Mouse (Mus musculus): ENCODE data around the gene Atp10b. TPM values are rescaled to one million over a fixed set of nuclear protein-coding genes. Genes with fewer than 3 reads are reported as not detected.
A peak's percentile ranks its signal among the peaks of the same experiment; 100 is the strongest.
"Not testable (repeated sequence)": the region's sequence is repeated elsewhere in the genome, so short reads cannot be mapped to it uniquely, and the experiment has no call there.

Gene Atp10b
- total RNA-seq (2021) = under 1 TPM; 0.51 to 0.59 TPM
- long read RNA-seq, experiment 1, partial matches to known transcripts = 0 of 1 reads
- long read RNA-seq, experiment 1, other reads (novel, unspliced or antisense) = 1 of 1 reads
- long read RNA-seq, experiment 2 = 0 reads

- no peak for DNase-seq (ENCODE audit: low spot score in 2 of 2)
Measured at GRCm38 (mm10) chr11:43149577-43149976, at the start of gene Atp10b. Atp10b (plus strand) TSS chr11:43149877.

DNA sequence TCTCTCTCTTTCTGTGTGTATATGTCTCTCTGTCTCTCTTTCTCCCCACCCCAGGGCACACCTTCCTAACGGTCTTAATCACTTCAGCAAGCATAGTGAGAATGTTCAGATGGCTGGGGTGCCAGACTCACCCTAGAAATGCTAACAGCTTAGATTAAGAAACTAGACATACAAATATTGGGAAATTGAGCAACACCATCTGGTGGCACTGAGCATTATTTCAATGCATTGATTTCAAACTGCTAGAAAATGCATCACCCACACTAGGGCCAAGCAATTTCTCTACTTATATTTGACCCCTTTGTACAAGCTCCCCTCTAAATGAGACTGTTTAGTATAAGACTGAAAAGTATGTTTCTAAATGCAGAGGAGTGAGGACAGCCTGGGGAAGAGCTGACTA, 48.3 kb upstream of the Atp10b start:
- DNase-seq (ENCODE audit: low spot score in 2 of 2) = no peak

GRCm38 (mm10) chr11:43125908-43126477, 23.7 kb upstream of the Atp10b start:
- no peak for DNase-seq (ENCODE audit: low spot score in 2 of 2)

DNA sequence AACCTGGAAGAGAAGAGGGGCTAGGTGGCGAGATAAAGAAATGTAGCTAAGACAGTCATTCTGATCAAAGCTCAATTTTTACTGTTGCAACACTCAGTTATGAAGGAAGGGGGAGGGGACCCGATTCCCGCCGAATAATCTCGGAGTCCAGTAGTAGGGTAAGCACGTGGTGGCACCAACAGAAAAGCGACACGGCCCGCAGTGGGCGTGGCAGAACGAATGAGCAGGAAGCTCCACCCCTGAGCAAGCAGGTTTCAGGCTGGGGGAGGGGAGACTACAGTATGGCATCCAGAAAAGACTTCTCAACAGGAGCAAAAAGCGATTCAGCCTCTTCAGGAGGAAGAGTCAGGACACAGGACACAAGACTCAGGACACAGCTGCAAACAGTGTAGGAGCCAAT, 23.1 kb upstream of the Atp10b start:
- not testable (repeated sequence) for DNase-seq (ENCODE audit: low spot score in 2 of 2)

- peak; percentile 11 to 25 for DNase-seq (ENCODE audit: low spot score in 2 of 2)
Measured at GRCm38 (mm10) chr11:43141296-43141695, 8.4 kb upstream of the Atp10b start.

- no peak for DNase-seq (ENCODE audit: low spot score in 2 of 2)
Measured at GRCm38 (mm10) chr11:43142811-43143210, 6.9 kb upstream of the Atp10b start.

GRCm38 (mm10) chr11:43144178-43144577, 5.5 kb upstream of the Atp10b start:
- DNase-seq (ENCODE audit: low spot score in 2 of 2) = no peak

DNA sequence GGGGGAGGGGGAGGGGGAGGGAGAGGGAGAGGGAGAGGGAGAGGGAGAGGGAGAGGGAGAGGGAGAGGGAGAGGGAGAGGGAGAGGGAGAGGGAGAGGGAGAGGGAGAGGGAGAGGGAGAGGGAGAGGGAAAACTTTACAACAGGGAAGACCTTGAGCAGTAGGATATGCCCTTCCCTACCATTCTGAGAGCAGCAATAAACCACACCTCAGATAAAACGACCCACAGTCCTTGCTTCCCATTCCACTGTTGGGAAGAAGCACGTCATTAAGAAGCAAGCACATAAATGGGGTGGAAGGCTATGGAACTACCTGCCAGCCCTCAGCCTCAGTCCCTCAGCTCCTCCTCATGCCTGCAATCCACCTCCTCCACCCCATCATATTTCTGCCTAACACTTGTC, 4.8 kb upstream of the Atp10b start:
- not testable (repeated sequence) for DNase-seq (ENCODE audit: low spot score in 2 of 2)

- DNase-seq (ENCODE audit: low spot score in 2 of 2) = no peak
Measured at GRCm38 (mm10) chr11:43147380-43147779, 2.3 kb upstream of the Atp10b start.

DNA sequence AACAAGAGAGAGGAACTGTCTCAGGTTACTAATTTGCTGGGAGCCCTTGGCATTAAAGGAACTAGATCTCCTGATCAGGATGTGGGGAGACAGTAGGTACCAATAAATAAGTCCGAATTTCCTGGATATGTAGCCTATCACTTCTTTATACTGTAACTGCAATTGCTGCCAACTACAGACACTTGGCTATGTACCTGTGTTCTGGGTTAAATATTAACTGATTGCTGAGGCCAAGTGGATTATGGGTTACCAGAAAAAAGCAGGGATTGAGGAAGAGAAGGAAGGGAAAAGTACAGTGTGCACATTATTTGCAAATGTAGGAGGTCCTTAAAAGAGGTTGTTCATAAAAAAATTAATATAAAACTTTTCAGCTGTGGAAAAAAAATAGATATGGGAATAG, 1.3 kb upstream of the Atp10b start:
- no peak for DNase-seq (ENCODE audit: low spot score in 2 of 2)

DNA sequence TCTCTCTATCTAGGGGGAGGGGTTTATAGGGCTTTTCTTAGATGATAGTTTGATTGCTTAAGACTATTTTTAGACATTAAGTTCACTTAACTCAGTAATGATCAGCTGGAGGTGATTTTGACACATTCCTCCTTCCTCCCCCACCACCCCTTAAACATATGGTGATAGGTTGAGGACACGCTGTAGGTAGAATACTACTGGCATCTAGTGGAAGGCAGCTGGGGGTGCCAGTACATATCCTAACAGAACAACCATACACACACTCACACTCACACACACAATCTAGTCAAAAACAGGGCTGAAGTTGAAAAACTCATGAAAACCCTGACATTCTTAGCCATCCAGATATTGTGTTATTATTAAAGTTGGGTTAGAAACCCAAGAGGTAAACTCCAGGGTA, 5.3 kb downstream of the Atp10b start:
- no peak for DNase-seq (ENCODE audit: low spot score in 2 of 2)

DNA sequence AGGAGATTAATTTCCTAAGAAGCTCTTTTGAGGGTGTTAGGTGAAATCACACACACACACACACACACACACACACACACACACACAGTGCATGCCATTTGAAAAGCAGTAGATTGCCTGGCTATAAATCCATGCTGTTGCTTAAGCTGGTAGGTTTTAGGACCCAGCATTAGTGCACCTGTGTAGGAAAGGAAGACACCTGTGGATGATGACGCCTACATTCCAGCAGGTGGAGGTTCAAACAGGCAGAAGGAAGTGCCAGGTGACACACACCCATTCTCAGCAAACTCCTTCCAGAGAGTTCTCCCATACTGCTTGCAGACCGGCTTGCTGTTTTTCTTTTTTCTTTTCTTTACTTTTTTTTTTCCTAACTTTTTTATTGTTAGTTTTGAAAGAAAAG, 5.7 kb downstream of the Atp10b start:
- no peak for DNase-seq (ENCODE audit: low spot score in 2 of 2)

DNA sequence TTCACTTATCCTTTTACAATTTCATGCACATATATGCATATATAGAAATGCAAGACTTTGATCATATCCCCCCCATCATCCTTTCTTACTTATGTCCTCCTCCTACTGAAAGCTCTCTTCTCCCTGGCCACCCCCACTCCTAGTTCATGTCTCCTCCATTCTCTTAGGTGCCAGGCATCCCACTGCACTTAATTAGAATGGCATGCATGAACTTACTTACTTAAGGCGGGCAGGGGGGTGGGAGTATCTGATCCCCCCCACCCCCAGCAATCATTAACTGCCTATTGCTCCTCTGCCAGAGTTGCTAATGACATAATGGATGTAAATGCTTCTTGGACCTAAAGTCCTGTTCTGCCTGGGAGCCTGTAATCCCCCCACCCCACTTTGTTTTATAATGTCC, 9.1 kb downstream of the Atp10b start:
- DNase-seq (ENCODE audit: low spot score in 2 of 2) = no peak

DNA sequence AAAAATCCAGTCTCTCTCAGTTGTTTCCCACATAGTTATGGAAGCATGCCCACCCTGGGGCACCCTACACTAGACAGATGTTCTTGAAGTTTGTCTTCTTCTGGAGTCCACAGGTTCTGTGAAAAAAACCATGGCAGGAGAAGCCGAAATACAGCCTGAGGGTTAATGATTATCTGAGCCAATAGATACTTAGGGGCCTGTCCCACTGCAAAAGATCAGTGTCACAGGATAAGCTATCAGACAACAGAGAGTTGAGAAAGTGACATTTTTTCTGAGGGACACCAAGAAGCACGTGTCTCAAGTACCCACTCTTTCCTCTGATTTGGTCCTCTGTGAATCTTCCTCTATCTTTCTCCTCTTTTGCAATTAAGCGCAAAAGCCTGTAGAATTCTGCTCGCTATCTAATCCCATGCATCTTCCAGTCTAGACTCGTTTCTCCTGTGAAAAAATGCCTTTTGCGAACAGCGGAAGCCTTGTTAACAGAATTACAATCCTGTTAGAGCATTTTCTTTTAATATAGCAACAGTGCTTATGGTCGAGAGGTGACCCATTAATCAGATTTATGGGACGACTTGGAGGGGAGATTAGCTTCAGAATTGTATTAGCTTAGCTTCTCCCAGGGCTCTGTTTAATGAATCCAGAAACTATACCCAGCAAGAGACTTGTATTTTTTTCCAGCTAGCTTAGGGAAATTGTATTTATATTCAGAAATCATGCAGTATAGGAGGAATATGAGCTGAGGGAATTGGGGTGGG, 10.7 kb downstream of the Atp10b start:
- no peak for DNase-seq (ENCODE audit: low spot score in 2 of 2)

DNA sequence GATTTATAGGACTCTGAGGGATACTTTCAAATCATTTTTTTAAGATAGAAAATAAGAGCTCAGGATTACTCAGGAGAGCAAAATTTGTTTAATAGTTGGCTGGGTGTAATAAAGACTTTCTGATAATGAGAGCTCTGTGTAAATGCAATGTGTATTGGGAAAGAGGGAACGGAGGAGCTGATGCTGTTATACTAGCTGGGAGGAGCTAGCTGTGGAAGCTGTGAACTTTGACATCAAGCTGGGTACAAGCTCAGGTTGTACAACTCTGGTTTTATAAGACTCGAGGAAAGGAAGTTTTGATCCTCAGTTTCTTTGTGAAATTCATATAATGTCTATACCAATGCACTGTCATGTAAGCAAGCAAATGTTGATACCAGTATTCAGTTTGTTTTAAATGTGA, 20.9 kb downstream of the Atp10b start:
- no peak for DNase-seq (ENCODE audit: low spot score in 2 of 2)

DNA sequence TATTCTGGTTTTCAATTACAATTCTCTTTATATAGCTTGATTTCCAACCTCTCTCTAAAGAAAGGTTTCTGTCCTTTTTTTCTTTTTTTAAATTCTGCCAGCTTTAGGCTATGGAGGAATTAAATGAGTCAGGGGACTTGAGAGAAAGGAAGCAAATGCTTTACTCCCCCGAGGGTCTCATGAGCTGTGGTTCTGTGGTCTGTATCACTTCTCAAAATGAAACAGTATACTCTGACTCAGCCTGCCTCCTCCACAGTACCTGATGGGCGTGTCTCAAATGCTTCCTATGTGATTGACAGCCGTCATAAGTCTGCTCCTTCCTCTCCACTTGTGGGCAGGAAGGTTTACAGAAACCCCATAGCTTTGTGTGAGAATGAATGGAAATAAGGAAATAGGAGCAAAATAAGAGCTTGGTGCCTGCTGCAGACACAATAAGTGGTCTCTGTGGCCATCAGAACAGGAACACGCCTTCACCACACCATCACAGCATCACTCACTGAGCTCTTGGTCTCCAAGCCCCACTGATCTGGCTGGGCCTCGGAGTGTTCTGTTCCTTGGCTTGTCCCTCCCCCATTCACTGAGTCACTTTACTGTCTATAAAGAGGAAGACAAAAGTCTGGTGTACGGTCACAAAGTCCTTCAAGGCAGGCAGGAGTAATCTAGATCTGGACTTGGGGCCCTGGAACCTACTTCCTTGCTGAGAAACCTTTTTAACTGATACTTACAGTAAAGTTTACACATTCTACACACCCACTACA, 24.9 kb downstream of the Atp10b start:
- no peak for DNase-seq (ENCODE audit: low spot score in 2 of 2)

- no peak for DNase-seq (ENCODE audit: low spot score in 2 of 2)
Measured at GRCm38 (mm10) chr11:43182401-43182800, 32.7 kb downstream of the Atp10b start.

GRCm38 (mm10) chr11:43182816-43183215, 33.1 kb downstream of the Atp10b start:
- peak; percentile 25 to 28 for DNase-seq (ENCODE audit: low spot score in 2 of 2)

DNA sequence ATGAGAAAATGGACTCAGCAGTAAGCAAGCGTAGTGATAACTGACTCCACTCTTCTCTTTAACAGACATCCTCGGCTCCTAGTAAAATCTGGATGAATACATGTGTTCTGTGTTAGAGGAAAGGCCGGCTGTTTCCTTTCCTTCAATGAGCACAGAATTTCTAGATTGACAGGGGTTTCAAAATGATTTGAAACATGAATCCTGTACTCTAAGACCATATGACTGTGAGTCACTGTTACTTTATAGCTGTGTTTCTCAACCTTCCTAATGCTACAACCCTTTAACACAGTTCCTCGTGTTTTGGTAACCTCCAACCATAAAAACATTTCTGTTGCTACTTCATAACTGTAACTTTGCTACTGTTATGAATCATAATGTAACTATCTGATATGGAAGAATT, 33.8 kb downstream of the Atp10b start:
- no peak for DNase-seq (ENCODE audit: low spot score in 2 of 2)

GRCm38 (mm10) chr11:43186291-43186690, 36.6 kb downstream of the Atp10b start:
- no peak for DNase-seq (ENCODE audit: low spot score in 2 of 2)

DNA sequence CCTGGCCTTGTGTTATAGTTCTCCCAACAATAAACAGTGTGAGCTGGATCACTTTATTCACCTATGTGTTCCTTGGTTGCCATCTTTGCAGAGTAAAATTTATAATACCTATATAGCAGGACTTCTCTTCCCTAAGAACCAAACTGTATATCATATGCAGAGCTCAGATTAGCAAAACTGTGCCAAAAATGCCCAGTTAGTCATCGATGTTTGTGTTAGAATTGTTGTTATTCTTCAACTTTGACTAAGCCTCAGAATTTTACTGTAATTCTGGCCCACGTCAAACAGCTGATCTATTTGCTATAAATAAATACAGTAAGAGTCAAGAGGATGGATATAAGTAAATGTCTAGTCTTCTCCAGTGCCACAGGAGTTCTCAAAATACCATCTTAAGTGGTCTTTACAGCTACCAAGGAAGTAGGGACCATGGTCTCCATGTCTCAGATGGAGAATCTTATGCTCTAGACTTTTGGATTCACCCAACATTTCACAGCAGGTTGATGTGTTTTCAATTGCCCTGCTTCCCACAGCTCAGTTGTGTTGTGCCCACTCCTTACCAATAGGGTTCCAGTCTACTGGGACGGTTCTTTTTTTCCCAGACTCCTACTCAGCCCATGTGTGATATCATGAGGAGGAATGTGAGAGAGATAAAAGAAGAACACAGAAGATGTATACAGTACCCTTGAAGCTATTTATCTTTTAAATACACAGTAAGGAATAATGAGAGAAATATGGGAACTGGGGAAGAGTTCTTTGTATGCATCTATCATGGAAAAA, 40.3 kb downstream of the Atp10b start:
- DNase-seq (ENCODE audit: low spot score in 2 of 2) = peak in 1 of 2 experiments; percentile 20
